Mouse (Mus musculus) embryonic fibroblast, embryonic 13.5 days (primary cell): ENCODE measurements around the gene Ank3.

Experiments used
- CTCF ChIP-seq: IDR thresholded peaks from 2 replicates; pipeline ENCODE4 v1.5.1; 2011; ENCODE audit warnings: mild to moderate bottlenecking, control low read depth, low read length, moderate library complexity, borderline replicate concordance; ENCODE audit not compliant: insufficient read depth
- POLR2A ChIP-seq: IDR thresholded peaks from 2 replicates; pipeline ENCODE4 v1.6.1; 2011; ENCODE audit warnings: low read depth, mild to moderate bottlenecking, control low read depth, low read length, moderate library complexity

DNA sequence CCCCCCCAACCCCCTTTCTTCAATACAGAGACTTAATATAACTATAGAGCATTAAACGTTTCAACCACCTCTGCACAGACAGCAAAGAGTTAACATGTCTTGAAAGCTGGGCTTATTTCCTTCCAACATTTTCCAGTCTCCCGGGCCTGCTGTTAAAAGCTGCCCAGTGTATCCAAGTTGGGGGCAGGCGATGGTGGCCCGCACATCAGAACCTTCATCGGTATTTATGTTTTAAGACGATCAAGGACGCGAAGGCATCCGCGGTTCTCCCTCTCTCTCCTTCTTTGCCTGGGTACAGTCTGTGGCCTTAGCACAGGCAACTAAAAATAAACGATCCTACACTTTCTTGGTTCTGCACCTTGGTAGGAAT, 46.7 kb upstream of the Ank3 start:
- TF ChIP-seq CTCF (no peak), POLR2A (no peak; the same call in 1 of the 2 replicates)
